Mouse (Mus musculus) cerebellum, postnatal 25 days (tissue): ENCODE results near the gene Grid2.

ENCODE experiments used
- DNase-seq, 2 experiments: peaks; one replicate each; pipeline ENCODE4 v3.0.0; 2021; ENCODE audit warnings: mixed read lengths in 2 of 2

Grid2 gene

DNA sequence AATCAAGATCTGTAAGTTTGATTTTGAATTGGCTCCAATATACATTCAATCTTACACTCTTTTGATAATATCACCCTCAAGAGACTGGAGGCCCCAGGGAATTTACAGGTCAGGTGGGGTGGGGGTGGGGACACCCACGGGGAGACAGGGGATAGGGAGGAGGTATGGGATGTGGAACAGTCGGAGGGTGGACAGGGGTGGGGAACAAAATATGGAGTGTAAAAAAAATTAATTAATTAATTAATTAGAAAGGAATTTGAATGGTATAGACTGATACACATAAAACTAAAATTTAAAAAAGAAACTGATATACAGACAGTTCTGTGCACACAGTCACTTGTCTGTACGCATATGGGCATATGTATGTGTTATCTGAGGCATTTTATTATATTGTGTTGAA, 380.3 kb downstream of the Grid2 start:
- DNase-seq, result no peak

DNA sequence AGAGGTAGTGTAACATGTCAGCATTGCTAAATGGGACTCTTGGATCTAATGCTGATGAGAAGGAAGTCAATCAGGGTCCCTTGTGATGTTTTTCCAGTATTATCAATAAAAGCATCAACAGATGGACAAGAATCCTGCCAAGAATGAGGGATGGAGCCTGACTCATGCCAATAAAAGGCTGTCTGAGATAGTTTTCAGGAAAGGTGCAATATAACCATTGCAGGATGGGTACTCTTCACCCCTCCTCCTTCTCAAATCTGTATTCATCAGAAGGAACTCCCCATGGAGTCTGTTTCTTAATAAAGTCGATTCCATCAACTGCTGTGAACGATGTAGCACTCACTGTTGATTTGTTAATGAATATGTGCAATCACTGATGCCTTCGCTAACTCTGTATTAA, 403.7 kb downstream of the Grid2 start:
- DNase-seq, result no peak

DNA sequence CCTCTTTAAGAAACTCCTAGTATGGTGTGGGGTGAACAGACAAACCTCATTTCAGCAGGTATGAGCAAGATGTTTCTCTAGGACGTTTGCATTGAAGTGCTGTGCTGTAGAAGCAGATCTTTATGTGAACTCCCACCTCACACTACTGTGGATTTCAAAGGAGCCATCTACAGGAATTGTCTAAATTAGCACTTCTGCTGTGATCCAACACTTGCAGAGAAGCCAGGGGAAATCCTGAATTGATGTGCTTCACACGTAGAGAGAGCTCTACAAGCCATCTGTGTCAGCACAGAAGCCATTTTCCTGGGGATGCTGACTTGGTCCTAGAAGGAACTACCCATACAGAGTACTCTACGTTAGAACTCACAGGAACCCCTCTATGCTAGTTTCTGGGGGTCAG, 430.0 kb downstream of the Grid2 start:
- DNase-seq, result no peak

DNA sequence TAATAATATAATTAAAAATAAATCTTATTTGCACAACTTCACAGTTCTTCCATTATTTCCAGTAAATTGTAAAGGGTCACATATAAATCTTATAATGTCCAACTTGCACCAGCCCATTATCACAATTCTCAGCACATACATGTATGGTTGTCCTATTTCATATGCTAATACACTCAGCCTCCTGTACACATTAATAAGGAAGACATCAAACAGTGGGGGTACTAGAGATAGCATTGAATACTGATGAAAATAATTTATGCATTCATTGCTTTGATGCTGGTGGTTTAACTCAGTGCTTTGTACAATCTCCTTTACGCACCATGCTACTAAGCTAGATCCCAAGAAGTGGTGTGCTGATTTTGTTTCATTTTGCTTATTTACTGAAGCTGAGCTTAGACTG, 446.0 kb downstream of the Grid2 start:
- no peak for DNase-seq

DNA sequence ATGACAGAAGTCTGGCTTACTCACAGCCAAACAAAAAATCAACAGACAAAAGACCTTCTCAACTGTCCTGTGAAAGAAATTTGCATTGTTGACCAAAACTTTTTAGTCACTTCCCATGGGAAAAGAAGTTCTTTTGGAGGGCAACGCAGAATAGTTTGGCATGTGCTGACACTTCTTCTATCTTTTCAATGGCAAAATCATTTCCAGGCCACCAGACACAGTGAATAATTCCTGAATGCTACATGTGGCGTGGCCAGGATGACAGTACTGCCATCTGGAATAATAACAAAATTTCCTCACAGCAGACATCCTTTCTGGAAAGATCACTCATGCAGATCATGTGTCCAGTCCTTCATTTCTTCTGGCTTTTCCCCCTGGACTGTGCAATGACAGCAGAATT, 478.1 kb downstream of the Grid2 start:
- peak; percentile 15 to 30 for DNase-seq

DNA sequence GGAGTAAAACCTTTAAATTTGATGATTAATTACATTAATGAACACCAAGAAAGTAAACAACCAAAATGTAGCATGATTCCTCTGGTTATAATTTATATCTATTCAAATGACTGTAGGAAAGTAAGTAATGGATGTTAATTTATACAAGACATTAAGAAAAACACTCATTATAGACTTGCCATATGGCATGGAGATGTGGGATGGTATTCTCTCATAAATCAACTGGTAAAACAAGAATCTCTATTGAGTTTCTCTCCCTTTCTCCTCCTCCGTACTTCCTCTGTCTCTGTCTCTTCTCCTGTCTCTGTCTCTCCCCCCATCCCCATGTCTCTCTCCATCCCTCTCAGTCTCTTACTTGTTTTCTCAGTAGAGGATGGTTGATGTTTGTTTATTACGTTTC, 506.9 kb downstream of the Grid2 start:
- no peak for DNase-seq

DNA sequence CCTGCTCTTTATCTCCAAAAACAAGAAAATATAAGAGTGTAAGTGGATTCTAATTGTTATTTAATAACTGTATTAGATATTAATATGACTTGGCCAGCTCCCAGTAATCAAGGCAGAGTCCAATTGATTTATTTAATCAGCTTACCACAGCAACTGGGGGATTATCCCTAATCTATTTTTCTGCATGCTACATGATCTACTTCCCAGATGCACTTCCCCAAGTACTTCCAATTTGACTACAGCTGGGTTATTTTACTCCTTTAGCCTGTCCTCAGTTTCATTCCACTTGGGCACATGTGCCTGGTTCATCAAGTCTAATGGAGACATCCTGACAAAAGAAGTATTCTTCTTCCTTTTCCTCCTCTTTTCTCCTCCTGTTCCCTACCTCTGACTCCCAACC, 539.0 kb downstream of the Grid2 start:
- no peak for DNase-seq

DNA sequence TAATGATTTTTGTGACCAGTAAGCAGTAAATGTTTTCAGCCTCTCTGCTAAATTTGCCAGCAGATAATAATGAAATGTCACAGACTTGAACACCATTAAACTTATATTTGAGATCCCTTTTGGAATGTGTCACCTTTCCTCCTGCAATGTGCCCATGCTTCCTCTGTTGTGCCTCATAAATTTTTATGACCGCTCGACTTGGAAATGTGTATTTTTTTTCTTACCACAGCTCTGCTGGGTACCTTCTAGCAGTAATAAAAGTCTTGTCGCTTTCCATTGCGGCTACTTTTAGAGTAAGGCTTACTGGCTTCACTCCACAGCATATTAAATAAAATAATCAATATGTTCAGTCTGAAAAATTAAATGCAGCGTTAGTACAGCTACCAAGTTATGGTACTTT, 564.6 kb downstream of the Grid2 start:
- no peak for DNase-seq

DNA sequence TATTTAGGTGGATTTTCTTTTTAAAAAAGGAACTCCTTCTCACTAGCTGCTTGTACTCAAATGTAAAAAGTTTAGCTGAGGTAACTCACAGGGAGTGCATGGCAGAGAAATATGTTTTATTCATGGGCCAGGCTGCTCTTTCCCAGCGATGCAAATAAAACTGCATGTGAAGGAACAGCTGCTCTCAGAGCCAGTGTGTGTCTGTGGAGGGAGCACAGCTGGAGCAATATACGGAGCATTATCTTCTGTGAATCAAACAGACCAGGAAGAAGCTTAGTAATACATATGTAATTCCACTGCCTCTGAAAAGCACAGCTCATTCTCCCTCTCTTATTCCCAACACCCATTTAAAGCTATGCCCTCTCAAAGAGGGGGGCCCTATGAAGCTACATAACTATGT, 607.0 kb downstream of the Grid2 start:
- no peak for DNase-seq

DNA sequence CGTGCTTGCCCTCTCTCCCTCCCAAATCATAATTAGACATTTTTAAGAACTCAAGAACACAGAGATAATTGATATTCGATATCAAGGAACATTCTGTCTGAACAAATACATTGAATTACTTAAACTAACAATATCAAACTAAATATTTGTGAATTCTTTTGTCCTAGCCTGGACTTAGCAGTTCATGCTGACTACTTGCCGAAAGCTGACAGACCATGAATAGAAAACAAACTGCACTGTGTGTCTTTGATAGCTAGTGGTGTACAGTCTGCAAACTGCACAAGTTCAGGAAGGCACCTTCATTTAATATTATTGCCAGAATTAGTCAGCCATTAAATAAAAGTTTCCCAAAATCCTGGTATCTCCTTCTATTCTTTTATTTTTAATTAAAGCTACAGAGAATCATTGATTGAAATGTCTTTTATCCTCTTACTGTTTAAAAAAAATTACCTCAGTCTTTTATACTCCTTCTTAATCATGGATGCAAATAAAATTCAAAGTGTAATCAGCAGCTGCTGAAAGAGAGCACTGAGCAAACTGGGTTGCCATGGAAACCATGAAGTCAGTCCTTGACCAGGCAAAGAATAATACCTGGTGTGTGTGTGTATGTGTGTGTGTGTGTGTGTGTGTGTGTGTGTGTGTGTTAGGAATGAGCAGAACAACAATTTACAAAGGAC, 621.5 kb downstream of the Grid2 start:
- DNase-seq, result no peak

DNA sequence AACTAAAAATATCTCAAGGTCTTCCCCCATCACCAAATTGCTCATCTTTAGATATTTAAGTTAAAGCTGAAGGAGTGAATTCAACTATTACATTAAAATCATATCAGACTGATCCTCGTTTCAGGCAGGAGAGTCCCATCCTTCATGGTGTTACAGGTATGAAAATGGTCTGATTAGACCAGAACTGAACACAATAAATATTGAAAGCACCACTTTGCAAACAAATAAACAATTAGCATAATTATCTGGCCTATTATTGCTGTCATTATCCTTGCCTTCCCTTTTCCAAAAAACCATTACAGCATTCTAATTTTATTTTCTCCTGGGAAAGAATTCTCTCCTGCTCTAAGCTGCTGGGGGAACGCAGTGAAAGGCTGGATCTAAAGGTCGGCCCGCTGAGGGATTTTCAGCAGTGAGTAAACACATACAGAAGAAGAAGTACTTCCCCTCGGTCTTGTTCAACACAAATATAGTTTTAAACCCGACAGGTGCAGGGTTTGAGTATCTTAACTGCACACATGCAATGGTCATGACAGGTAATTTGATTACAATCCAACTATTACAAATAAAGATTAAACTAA, 622.2 kb downstream of the Grid2 start:
- DNase-seq, result no peak

DNA sequence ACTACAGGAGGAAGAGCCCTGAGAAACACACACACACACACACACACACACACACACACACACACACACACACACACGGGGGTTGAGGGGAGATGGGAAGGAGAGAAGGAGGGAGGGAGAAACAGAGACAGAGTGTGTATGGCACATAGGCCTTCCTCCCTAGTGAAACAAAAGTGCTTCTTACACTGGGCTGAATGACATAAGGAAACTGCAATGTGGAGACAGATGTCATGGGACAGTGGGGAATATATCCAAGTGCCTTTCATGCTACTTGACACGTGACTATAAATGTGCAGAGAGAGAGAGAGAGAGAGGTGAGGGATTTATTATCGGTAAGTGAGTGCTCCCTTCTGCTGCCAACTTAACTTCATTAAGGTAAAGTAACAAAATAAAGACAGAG, 639.0 kb downstream of the Grid2 start:
- no peak for DNase-seq

DNA sequence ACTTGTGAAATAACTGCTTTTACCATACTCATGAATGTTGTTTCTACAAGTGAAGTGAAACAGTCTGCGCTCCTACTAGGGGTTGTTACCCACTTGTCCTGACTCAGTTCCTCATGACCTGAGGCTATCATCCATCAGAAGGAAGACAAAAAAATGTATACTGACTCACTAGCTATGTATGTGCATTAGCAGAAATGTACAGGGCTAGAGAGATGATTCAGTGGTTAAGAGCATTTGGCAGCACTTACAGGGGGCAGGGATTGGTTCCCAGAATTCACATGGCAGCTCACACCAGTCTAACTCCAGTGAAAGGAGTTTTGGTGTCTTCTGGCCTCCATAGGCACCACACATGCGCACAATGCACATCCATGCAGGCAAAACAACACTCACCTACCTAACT, 642.5 kb downstream of the Grid2 start:
- no peak for DNase-seq

DNA sequence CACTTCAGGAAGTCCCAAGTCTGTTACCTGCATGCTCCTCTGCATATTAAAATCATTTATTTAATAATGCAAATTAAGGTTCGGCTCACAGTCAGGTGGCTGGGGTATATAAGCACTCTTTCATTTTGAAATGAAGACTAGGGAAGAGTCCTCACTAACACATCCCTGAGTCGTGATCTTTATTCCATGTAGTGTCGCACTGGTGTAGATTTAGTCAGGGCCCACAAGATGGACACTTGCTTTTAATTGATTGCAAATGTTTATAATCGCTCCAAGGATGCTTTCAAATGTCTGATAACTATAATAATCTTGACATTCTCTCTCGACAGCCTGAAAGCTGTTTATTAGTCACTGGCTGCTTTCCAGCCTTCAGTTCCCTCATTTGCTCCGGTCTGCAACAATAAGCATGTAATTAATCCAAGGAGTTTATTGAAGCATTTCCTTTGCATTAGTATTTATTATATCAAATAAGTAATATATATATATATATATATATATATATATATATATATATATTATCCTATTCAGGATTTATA, 661.4 kb downstream of the Grid2 start:
- no peak for DNase-seq

DNA sequence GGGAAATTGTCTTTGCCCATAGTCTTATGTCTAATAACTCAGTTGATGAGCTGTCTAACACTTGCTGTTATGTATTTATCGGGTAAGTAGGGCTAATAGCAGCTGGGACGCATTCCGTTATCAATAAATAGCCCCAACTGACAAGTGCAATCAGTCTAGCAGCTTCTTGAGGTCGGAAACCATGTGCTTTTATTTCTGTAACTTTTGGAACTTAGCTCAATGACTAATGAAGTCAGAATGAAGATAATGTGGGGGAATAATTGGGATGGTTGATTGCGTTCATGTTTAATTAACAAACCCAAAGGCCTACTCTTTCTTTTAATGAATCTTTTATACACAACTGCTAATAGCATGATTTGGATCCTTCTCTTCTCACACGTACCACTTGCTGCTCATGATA, 666.3 kb downstream of the Grid2 start:
- no peak for DNase-seq

DNA sequence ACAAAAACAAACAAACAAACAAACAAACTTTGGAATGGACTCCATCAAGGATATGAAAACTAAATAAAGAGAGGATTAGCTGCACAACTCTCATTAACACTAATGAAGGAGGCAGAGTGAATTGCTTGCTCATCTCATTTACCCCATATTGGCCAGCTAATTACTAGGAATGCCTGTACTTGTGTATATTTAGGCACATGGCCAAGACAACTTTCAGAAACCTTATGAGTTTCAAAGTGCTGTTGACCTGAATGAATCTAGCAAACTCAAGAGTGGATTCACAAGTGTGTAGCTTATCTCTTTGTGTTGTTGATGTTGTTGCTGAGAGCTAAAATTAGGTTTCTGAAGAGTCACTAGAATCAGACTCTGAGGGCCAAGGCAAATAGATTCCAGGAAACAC, 675.5 kb downstream of the Grid2 start:
- DNase-seq, result no peak

DNA sequence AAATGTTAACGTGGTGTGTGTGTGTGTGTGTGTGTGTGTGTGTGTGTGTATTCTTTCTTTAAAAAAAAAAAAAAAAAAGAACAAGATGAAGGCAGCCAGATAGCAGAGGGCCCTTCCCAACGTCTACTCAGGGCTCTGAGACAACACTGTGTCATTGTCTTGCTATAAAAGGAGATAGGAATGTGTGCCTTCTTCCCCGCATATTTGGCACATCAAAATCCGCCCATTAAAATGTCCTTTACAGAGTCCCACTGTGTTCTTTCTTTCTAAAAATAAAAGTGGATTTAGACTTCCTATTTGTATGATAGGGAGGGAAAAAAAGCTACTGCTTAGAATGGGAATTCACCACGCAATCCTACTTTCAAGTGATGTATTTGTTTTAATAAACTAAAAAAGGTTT, 691.0 kb downstream of the Grid2 start:
- no peak for DNase-seq

DNA sequence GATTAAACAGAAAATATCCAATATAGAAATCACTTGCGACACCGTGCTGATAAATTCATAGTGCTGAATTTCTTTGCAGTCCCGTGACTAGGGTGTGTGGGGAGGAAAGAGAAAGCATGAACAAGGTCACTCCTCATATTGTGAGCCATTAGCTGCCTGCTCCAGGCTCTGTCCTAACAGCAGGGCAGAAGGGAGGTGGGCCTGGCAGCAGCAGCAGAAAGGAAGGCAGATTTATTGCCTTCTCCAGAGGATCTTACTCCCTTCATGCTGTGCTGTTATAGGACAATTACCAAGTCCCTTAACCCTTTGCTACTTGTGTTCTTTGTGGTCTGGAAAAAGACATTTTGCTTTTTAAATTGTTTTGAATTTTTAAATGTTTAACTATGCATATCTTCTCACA, 708.1 kb downstream of the Grid2 start:
- DNase-seq, result peak; percentile 21 to 32

DNA sequence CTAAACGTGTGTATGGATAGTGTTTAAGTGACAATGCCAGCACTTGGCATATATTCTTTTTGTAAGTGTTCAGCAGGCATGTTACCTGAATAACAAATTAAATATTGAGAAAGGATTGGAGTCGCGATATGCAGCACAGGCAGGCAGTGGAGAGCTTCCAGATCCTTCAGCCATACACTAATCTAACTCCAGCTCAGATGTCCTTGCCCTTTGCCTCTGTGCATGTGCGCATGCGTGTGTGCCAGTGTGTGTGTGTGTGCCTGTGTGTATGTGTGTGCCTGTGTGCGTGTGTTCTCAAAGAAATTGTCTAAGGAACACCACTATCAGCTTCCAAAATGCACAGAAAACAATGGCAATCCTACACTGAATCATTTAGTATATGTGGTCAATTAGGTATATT, 708.6 kb downstream of the Grid2 start:
- peak; percentile 30 to 56 for DNase-seq

DNA sequence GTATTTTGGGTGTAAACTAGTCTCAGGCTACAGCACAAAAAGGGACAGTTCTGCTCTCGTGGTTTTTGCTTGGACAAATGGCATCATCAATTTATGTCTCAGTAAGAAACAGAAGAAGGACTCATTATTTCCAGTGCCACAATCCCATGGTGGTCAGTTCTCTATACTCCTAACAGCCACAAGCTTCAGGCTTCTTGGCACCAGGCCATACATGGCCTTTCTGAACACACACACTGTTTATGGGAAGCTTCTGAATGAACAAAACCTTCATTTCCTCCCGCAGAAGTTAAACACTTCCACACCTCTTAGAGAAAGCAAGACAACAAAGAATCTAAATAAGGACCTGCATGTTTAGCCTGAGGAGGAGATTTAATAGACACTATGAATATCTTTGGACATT, 709.1 kb downstream of the Grid2 start:
- peak; percentile 26 to 53 for DNase-seq

DNA sequence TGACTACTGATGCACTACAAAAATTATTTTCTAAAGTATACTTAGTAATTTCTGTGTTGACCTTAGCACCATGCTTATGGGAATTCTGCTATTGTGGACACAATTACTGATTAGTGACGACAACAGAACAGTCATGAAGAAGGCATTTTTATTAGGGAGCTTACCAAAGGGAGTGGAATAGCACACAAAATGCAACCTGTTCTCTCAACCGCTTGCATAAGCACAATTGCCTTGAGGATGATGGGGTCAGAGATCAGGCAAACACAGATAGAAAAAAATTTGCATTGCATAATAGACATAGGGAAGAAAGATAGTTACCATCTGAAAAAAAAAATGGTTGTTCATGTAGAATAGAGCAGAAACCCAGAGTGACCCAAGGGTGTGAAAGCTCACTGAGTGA, 790.4 kb downstream of the Grid2 start:
- no peak for DNase-seq

DNA sequence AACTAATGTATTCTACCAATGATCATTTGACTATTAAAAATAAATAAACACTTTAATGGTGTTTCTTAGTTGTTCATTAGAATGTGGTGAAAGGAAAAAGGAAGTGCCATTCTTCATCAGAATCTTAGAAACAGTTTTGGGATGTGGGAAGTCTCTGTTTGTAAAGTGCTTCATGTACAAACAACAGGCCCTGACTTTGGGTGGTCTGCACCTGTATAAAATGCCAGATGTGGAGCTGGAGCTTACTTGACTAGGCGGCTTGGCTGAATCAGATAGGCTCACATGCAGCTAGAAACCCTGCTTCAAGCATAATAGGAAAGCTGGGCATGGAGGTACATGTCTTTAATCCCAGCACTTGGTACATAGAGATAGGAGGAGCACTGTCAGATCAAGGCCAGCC, 791.1 kb downstream of the Grid2 start:
- no peak for DNase-seq

DNA sequence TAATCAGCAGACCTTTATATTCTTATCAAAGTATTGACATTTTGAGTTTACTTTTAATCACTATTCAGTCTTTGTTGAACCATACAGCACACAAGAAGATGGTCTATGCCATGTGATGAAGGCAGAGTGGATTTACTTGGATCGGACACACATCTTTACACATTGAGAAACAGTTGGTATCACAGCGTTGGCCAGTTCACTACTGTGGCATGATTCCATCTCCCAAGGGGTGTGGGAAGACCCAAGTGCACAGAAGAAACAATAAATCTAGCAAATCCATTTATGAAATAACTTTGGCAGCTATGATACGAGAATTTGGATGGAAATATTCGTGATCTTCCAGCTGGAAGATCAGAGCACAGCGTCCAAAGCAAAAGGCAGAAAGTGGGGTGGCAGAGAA, 792.3 kb downstream of the Grid2 start:
- DNase-seq, result peak; percentile 51 to 61

DNA sequence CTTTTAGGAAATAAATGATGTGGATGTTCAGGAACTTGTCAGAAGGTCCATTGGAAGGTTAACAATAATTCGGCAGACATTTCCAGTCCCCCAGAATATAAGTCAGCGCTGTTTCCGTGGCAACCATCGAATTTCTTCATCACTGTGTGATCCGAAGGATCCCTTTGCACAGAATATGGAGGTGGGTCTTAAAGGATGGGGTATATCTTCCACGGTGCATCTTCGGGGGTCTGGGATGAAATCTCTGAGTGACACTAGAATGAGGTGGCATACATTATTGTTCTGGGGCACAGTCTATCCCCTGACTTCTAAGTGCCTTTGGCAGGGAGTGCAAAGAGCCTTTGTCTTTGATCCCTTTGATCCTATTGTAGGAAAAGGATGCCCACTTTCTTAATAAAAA, 808.2 kb downstream of the Grid2 start:
- DNase-seq, result no peak

DNA sequence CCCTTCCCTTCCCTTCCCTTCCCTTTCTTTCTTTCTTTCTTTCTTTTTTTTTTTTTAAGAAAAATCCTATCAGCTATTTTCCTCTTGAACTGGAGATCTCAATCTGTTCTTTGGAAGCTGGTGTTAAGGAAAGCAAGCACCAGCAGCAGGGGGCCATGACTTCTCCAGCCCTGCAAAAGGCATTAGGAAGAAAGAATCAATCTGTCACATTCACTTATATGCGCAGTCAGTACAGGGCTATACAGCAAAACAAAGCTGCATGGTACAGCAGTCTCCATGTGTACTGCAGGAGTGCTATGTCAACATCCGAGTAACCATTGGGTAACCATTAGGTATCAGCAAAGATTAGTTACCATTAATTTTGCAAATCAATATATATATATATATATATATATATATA, 809.0 kb downstream of the Grid2 start:
- DNase-seq, result peak in 1 of 2 experiments; percentile 32
